Mouse (Mus musculus) hindbrain, embryonic 15.5 days (tissue): Measurements from ENCODE around the gene Dennd4b. TPM values are rescaled to one million over a fixed set of nuclear protein-coding genes. Genes with fewer than 3 reads are reported as not detected.

Experiments used
- ATAC-seq: fragments of 200-750 bp; cut with Nextera tagmentation; 2 replicates; pipeline ENCODE4 v1.8.0; 2017; ENCODE audit warnings: low read depth, moderate number of reproducible peaks, moderate TSS enrichment; ENCODE audit not compliant: low FRiP score
- H3K27ac ChIP-seq: fragments of 300-500 bp; sonication (generic); replicated peaks from 2 replicates; pipeline ENCODE4 v1.5.1; 2015; ENCODE audit warnings: mild to moderate bottlenecking, inconsistent platforms
- H3K27me3 ChIP-seq: fragments of 300-500 bp; sonication (generic); 2 replicates; pipeline ENCODE4 v1.6.1; 2015; ENCODE audit warnings: control low read depth, inconsistent platforms
- H3K36me3 ChIP-seq: fragments of 300-500 bp; sonication (generic); 2 replicates; pipeline ENCODE4 v1.6.1; 2015; ENCODE audit warnings: control low read depth, inconsistent platforms
- H3K4me1 ChIP-seq: fragments of 300-500 bp; sonication (generic); replicated peaks from 2 replicates; pipeline ENCODE4 v1.6.1; 2015; ENCODE audit warnings: control low read depth, inconsistent platforms
- H3K4me2 ChIP-seq: fragments of 300-500 bp; sonication (generic); 2 replicates; pipeline ENCODE4 v1.6.1; 2015; ENCODE audit warnings: moderate library complexity, mild to moderate bottlenecking, inconsistent platforms
- H3K4me3 ChIP-seq: fragments of 300-500 bp; sonication (generic); 2 replicates; pipeline ENCODE4 v1.5.1; 2015; ENCODE audit warnings: mild to moderate bottlenecking, inconsistent platforms
- H3K9ac ChIP-seq: fragments of 300-500 bp; sonication (generic); 2 replicates; pipeline ENCODE4 v1.6.1; 2015; ENCODE audit warnings: inconsistent platforms
- H3K9me3 ChIP-seq: fragments of 300-500 bp; sonication (generic); 2 replicates; pipeline ENCODE4 v1.6.1; 2016; ENCODE audit warnings: control low read depth, inconsistent platforms
- WGBS: fragments of 180-500 bp; shearing (Covaris S2); methylation state at CpG from one replicate; pipeline ENCODE4 v1.1.7; 2015; 5-methylcytosine and 5-hydroxymethylcytosine counted together
- polyA plus RNA-seq: library from polyadenylated mRNA; unstranded; fragments of >200 nt; fragmentation: Nextera tagmentation; extraction: Ambion mirVana; gene quantifications from 2 replicates; pipeline ENCODE4 v1.2.1, GENCODE M21; 2015

Dennd4b gene
- polyA plus RNA-seq, 1 experiment from 2014 or later: 7.7 TPM

GRCm38 (mm10) chr3:90290602-90291001 lies 25.6 kb downstream of the Dennd4b start:
- ATAC-seq: no peak
- no peaks in the 10 kb centered on the region for H3K9me3 ChIP-seq
- peaks cover 23% of the 10 kb centered on the region for H3K4me1 ChIP-seq
- 96% methylated on average over 1 of the region's 1 CpGs for WGBS
- no peak overlapping the region for H3K9ac ChIP-seq
- no peaks in the 10 kb centered on the region for H3K27me3 ChIP-seq
- no peaks in the 10 kb centered on the region for H3K36me3 ChIP-seq
- H3K27ac ChIP-seq: no peak overlapping the region
- no peak overlapping the region for H3K4me3 ChIP-seq
- no peak overlapping the region for H3K4me2 ChIP-seq

DNA sequence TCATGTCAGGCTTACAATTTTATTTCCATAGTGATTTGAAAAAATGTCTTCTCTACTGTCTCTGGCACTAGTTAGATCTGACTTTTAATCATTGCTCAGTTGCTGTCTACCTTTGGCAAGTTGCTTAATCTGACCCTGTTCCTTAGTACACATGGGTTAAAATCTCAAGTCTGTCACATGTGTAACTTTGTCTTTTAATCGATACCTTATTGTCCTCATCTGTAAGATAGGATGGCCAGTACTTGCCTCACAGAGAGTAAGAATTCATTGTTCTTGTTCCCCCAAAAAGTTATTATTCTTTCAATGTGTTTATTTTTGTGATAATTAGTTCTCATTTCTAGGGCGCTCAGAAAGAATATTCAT lies 27.0 kb downstream of the Dennd4b start:
- 37% methylated on average over 2 of the region's 2 CpGs for WGBS
- H3K9me3 ChIP-seq: no peaks in the 10 kb centered on the region
- peaks cover 29% of the 10 kb centered on the region for H3K4me1 ChIP-seq
- H3K4me3 ChIP-seq: peak overlapping the region; percentile 66
- no peaks in the 10 kb centered on the region for H3K36me3 ChIP-seq
- no peaks in the 10 kb centered on the region for H3K27me3 ChIP-seq
- peak overlapping the region; percentile 76 for H3K9ac ChIP-seq
- peak overlapping the region; percentile 97 for H3K27ac ChIP-seq
- H3K4me2 ChIP-seq: peak overlapping the region; percentile 66
- no peak for ATAC-seq

- H3K4me1 ChIP-seq: peaks cover 29% of the 10 kb centered on the region
- H3K36me3 ChIP-seq: no peaks in the 10 kb centered on the region
- peak within 1 kb of the TSS; percentile 97 for H3K27ac ChIP-seq
- under 1% methylated on average over 41 of the region's 47 CpGs for WGBS
- peak within 1 kb of the TSS; percentile 66 for H3K4me3 ChIP-seq
- peak within 1 kb of the TSS; percentile 83 for H3K4me2 ChIP-seq
- ATAC-seq: peak; percentile 99
- H3K9ac ChIP-seq: peak within 1 kb of the TSS; percentile 95
- H3K9me3 ChIP-seq: no peaks in the 10 kb centered on the region
- H3K27me3 ChIP-seq: no peaks in the 10 kb centered on the region
Observed at GRCm38 (mm10) chr3:90292345-90293275, 27.6 kb downstream of the Dennd4b start, which contains the start of gene Gatad2b. Gene Gatad2b (plus strand): TSS chr3:90293178.

DNA sequence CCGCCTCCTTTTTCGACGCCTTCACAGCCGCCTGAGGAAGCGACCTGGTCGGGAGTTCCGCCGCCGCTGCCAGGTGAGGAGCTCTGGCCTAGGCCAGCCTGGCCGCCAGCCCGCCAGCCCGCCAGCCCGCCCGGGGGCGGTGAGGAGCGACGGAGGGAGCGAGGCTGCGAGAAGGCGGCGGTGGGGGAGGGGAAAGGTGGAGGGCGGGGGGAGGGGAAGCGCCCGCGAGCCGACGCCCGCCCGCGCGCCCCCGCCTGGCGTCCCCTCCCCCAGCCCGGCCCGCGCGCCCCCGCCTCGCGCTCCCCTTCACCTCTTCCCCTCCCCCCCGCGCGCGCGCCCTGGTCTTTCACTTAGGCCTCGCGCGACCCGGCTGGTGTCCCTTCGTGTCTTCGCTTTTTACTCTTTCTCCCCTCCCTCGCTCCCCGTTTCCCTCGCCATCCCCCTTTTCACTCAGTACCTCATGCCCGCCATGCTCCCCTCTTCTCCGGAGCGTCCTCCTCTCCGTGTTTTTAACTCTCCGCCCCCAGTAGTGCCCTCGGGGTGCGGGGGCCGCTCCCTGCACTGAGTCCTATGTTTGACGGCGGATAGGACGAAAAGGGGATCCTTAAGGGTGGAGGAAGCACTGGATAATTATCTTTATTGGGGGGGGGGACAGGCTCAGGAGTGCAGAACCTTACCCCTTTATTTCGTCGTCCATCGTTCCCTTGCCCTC lies 28.5 kb downstream of the Dennd4b start:
- H3K4me1 ChIP-seq: peaks cover 29% of the 10 kb centered on the region
- no peaks in the 10 kb centered on the region for H3K9me3 ChIP-seq
- ATAC-seq: peak; percentile 1
- peak overlapping the region; percentile 66 for H3K4me3 ChIP-seq
- peak overlapping the region; percentile 97 for H3K27ac ChIP-seq
- 1% methylated on average over 26 of the region's 68 CpGs for WGBS
- H3K4me2 ChIP-seq: peak overlapping the region; percentile 83
- no peaks in the 10 kb centered on the region for H3K27me3 ChIP-seq
- H3K9ac ChIP-seq: peak overlapping the region; percentile 95
- no peaks in the 10 kb centered on the region for H3K36me3 ChIP-seq

DNA sequence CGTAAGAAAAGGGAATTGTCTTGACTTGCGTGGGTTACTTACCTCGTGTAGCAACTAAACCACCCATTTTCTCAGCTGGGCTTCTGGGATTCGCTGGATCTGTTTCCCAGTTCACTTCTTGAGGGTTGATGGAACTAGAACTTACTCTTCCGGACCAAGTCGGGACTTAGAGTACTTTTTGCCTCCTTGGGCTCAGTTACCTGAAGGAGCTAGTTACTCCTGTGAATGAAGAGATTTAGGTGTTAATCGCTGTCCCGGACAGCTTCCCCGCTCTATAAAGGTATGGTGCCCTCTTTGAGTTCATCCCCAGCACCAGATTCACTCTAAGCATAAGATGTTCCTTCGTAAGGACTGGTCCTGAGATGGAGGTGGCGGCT lies 29.1 kb downstream of the Dennd4b start:
- H3K27ac ChIP-seq: peak overlapping the region; percentile 97
- ATAC-seq: no peak
- no peaks in the 10 kb centered on the region for H3K36me3 ChIP-seq
- H3K4me3 ChIP-seq: peak overlapping the region; percentile 66
- peak overlapping the region; percentile 83 for H3K4me2 ChIP-seq
- H3K9me3 ChIP-seq: no peaks in the 10 kb centered on the region
- peaks cover 29% of the 10 kb centered on the region for H3K4me1 ChIP-seq
- 1% methylated on average over 11 of the region's 11 CpGs for WGBS
- H3K9ac ChIP-seq: peak overlapping the region; percentile 95
- no peaks in the 10 kb centered on the region for H3K27me3 ChIP-seq

DNA sequence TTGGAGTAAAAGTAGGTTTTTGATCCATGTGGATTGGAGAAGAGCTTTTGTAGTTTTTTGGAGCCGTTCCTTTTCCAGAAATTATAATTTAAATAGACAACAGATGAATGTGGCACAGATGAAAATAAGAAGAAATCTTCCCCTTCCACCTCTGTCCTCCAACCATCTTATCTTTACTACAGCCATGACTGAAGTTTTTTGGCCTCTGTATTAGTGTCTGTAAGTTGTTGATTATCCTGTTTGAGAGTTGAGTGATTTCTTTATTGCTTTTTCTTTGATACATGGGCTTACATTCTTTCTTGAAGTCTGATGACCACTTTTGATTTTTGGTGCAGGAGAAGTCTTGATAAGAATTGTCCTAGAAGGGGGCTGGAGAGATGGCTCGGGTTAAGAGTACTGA lies 29.7 kb downstream of the Dennd4b start:
- ATAC-seq: no peak
- no peaks in the 10 kb centered on the region for H3K9me3 ChIP-seq
- peak overlapping the region; percentile 95; the same call in 1 of the 2 replicates for H3K9ac ChIP-seq
- H3K4me2 ChIP-seq: peak overlapping the region; percentile 83
- H3K27me3 ChIP-seq: no peaks in the 10 kb centered on the region
- peaks cover 29% of the 10 kb centered on the region for H3K4me1 ChIP-seq
- H3K27ac ChIP-seq: no peak overlapping the region
- H3K36me3 ChIP-seq: no peaks in the 10 kb centered on the region
- 79% methylated on average over 2 of the region's 2 CpGs for WGBS
- peak overlapping the region; percentile 66 for H3K4me3 ChIP-seq

GRCm38 (mm10) chr3:90305801-90306200 lies 40.8 kb downstream of the Dennd4b start:
- Histone ChIP-seq H3K9me3 (no peaks in the 10 kb centered on the region), H3K27me3 (no peaks in the 10 kb centered on the region), H3K27ac (no peak overlapping the region), H3K9ac (no peak overlapping the region), H3K4me1 (no peaks in the 10 kb centered on the region; the same call in 1 of the 2 replicates), H3K4me2 (no peak overlapping the region), H3K4me3 (no peak overlapping the region), H3K36me3 (no peaks in the 10 kb centered on the region)
- no peak for ATAC-seq
- WGBS: 54% methylated on average over 3 of the region's 3 CpGs

- Histone ChIP-seq H3K4me1 (no peaks in the 10 kb centered on the region), H3K27ac (no peak overlapping the region), H3K27me3 (no peaks in the 10 kb centered on the region), H3K36me3 (no peaks in the 10 kb centered on the region), H3K4me2 (no peak overlapping the region), H3K9me3 (no peaks in the 10 kb centered on the region), H3K4me3 (no peak overlapping the region), H3K9ac (no peak overlapping the region)
- no peak for ATAC-seq
Observed at GRCm38 (mm10) chr3:90309589-90309988, 44.6 kb downstream of the Dennd4b start.

DNA sequence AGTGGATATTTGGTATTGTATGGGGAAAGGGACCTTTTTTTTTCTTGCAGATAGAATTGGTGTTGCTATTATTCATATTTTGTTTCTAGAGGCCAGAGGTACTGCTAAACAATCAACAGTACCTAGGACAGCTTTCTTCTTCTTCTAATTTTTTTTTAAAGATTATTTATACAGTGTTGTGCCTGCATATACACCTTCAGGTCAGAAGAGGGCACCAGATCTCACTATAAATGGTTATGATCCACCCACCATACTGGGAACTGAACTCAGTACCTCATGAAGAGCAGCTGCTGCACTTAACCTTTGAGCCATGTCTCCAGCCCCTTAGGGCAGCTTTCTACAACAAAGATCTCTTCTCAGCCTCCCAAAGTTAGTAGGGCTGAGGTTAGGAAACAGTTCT lies 48.4 kb downstream of the Dennd4b start:
- Histone ChIP-seq H3K4me3 (no peak overlapping the region), H3K36me3 (no peaks in the 10 kb centered on the region), H3K27me3 (no peaks in the 10 kb centered on the region), H3K9me3 (no peaks in the 10 kb centered on the region), H3K4me1 (no peaks in the 10 kb centered on the region), H3K9ac (no peak overlapping the region), H3K27ac (no peak overlapping the region), H3K4me2 (no peak overlapping the region)
- no peak for ATAC-seq

DNA sequence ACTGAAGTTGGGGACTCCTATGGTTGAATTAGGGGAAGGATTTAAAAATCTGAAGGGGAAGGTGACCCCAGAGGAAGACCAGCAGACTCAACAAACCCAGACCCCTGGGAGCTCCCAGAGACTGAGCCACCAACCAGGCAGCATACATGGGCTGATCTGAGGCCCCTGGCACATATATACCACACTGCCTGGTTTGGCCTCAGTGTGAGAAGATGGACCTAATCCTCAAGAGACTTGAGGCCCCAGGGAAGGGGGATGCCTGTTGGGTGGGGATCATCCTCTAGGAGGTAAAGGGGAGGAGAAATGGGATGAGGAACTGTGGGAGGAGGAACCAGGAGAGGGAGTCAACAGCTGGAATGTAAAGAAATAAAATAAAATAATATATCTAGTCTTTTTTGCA lies 49.3 kb downstream of the Dennd4b start:
- no peak overlapping the region for H3K4me3 ChIP-seq
- H3K27me3 ChIP-seq: no peaks in the 10 kb centered on the region
- no peaks in the 10 kb centered on the region for H3K36me3 ChIP-seq
- H3K4me1 ChIP-seq: no peaks in the 10 kb centered on the region
- H3K9ac ChIP-seq: no peak overlapping the region
- H3K9me3 ChIP-seq: no peaks in the 10 kb centered on the region
- ATAC-seq: no peak
- H3K4me2 ChIP-seq: no peak overlapping the region
- no peak overlapping the region for H3K27ac ChIP-seq

DNA sequence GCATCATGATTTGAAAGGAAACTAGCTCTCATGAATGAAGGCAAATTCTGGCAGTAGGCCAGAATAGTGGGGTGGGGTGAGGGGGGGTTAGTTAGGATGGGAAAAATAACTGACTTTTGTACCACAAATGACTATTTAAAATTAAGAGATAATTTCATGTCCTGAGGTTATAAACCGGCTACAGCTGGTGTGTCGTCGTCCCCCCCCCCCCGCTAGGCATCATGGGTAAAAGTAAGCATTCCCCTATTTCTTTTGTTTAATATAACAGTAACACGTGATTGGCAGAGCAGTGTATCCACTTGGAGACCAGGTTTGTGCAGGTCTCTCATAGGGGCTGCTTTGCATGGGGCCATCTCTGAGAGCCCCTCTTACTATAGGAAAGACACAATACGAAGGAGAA lies 57.3 kb downstream of the Dennd4b start:
- Histone ChIP-seq H3K4me3 (peak overlapping the region; percentile 27), H3K9ac (peak overlapping the region; percentile 38), H3K27ac (peak overlapping the region; percentile 88), H3K9me3 (no peaks in the 10 kb centered on the region), H3K36me3 (no peaks in the 10 kb centered on the region), H3K4me1 (peaks cover 27% of the 10 kb centered on the region), H3K4me2 (peak overlapping the region; percentile 54), H3K27me3 (no peaks in the 10 kb centered on the region)
- 28% methylated on average over 6 of the region's 6 CpGs for WGBS
- ATAC-seq: peak; percentile 55; the same call in 1 of the 2 replicates

DNA sequence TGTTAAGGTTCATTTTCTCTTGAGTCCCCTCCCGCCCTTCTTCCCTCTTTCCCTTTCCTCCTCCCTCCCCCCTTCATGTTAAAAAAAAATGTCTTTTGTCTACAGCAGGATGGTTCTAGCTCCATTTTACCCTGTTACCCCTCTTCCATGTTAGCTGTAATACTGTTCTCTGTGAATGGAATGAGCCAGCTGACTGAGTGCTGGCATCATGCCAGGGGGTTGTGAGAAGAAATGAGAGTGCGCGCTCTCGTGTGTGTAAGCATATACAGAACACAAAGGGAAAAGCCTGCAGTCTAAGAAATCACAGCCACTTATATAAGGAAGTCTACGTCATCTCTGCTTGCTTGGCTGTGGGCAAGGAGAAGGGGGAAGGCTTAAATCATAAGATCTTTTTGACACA lies 58.1 kb downstream of the Dennd4b start:
- 7% methylated on average over 5 of the region's 5 CpGs for WGBS
- Histone ChIP-seq H3K27me3 (no peaks in the 10 kb centered on the region), H3K9me3 (no peaks in the 10 kb centered on the region), H3K4me2 (peak overlapping the region; percentile 54), H3K27ac (peak overlapping the region; percentile 88), H3K9ac (peak overlapping the region; percentile 38; the same call in 1 of the 2 replicates), H3K4me3 (0 out of 2 replicates have a peak overlapping the region, but pooled peaks have one; percentile 16), H3K4me1 (peaks cover 27% of the 10 kb centered on the region), H3K36me3 (no peaks in the 10 kb centered on the region)
- ATAC-seq: peak; percentile 91
